Mouse (Mus musculus) kidney, postnatal 4 days (tissue): ENCODE results near the gene Ccdc82.

Source experiments
- DNase-seq, 2 experiments: peaks; one replicate each; pipeline ENCODE4 v3.0.0; 2021; ENCODE audit warnings: mixed read lengths in 2 of 2

Gene Ccdc82

GRCm38 (mm10) chr9:13246815-13247638 is at the start of gene Ccdc82:
Ccdc82 (plus strand) TSS chr9:13246955.
- peak; percentile 97 to 98 for DNase-seq

- no peak for DNase-seq
These were observed 46.7 kb upstream of the Ccdc82 start for GRCm38 (mm10) chr9:13200079-13200478.

DNA sequence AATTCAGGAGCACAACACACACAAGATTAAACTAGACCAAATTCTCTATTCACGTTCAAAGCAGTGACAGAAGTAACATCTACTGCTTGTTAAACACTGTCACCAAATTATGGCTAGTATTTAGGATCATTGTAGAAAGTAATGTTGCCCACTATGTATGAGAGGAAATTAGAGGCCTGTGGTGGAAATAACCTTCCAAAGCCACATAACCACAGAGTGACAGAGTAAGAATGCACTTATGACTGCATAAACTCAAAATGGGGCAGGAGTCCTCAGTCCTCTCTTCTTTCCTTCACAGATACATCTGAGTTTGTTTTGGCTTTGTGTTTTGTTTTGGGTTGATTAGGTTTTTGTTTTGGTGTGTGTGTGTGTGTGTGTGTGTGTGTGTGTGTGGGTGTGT is 43.6 kb upstream of the Ccdc82 start:
- no peak for DNase-seq

- no peak for DNase-seq
These were observed 43.1 kb upstream of the Ccdc82 start for GRCm38 (mm10) chr9:13203681-13204080.

GRCm38 (mm10) chr9:13206369-13206768 is 40.4 kb upstream of the Ccdc82 start:
- DNase-seq, result no peak

- DNase-seq, result no peak
These were observed 20.9 kb upstream of the Ccdc82 start for GRCm38 (mm10) chr9:13225872-13226271.

- DNase-seq, result peak; percentile 37 to 53
These were observed 16.2 kb upstream of the Ccdc82 start for GRCm38 (mm10) chr9:13230553-13230952.

GRCm38 (mm10) chr9:13231545-13232216 is 15.1 kb upstream of the Ccdc82 start:
- peak; percentile 24 to 34 for DNase-seq

- DNase-seq, result no peak
These were observed 4.4 kb upstream of the Ccdc82 start for GRCm38 (mm10) chr9:13242321-13242720.

GRCm38 (mm10) chr9:13245481-13245880 is 1.3 kb upstream of the Ccdc82 start, which contains the start of gene Jrkl:
Jrkl (minus strand) TSS chr9:13245829.
- DNase-seq, result peak; percentile 31 to 50

DNA sequence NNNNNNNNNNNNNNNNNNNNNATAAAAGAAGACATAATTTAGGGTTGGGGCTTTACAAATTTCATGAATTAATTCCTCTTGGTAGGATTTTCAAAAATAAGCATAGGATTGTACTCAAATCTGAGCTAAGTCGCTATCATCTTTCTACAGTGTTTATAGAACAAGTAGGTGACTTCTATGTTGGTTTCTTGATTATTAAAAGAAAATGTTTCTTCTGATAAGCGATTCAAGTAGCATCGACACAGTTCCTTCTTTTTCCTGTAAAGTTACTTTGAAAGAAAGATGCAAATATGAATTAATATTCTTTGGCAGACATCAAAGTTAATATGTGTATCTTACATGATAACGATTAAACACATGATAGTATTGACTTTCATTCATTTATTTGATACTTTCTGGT is 1.3 kb downstream of the Ccdc82 start:
- no peak for DNase-seq

DNA sequence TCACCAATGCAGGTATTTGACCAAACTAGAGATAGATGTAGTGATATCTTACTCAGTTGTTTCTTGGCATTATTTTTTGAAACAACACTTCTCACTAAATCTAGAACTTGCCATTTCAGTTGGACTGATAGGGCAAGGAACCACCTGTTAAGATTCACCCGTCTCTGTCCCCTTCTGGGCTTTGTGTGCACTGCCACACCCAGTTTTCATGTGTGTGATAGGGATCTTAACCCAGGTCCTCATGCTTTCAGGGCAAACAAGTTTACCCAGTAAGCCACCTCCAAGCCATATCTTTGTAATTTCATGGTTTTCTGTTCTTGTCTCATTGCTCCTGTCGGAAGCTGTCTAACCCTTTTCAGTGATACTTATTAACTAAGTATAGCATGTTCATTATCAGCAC is 4.5 kb downstream of the Ccdc82 start:
- DNase-seq, result no peak

DNA sequence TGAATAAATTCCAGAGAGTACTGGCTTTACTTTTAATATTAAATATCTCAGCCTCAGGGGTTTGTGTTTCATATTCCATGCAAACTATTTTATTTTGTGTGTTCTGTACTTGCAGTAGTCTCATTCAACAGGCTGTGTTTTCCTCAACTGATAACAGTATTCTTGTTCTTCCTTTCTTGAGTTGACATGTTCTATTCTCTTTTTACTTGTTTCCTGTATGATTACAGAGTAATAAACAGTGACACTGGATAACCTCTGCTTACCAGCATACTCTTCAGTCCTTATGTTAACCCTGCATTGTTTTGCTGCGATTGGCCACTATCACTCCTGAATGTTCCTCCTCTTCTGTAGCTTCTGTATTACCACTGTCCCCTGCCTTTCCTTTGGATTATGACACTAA is 10.0 kb downstream of the Ccdc82 start:
- no peak for DNase-seq

DNA sequence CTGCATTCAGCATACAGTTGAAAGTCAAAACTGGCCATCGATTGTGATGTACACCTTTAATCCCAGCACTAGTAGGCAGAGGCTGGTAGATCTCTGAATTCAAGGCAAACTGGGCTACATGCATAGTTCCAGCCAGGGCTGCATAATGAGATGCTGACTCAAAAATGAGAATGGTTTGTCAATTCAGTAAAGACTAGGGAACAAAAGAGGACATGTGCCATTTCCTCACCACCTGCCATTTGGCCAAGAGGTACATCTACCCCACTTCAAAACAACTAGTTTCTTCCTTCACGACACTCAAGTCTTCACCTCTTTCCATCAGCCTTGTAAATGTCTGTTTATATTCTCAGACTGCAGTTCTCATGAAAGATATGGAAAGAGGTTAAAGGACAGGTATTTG is 11.4 kb downstream of the Ccdc82 start:
- DNase-seq, result no peak

GRCm38 (mm10) chr9:13260980-13261379 is 14.2 kb downstream of the Ccdc82 start:
- no peak for DNase-seq

GRCm38 (mm10) chr9:13273219-13273618 is 26.5 kb downstream of the Ccdc82 start:
- DNase-seq, result no peak

- DNase-seq, result no peak
These were observed 40.7 kb downstream of the Ccdc82 start for GRCm38 (mm10) chr9:13287482-13287881.

- DNase-seq, result peak; percentile 91 to 95
These were observed 49.7 kb downstream of the Ccdc82 start for GRCm38 (mm10) chr9:13296274-13297121.

GRCm38 (mm10) chr9:13297122-13297667 is 50.4 kb downstream of the Ccdc82 start:
- DNase-seq, result peak in 1 of 2 experiments; percentile 30

GRCm38 (mm10) chr9:13297668-13298512 is 51.1 kb downstream of the Ccdc82 start, which contains the start of gene Maml2:
Maml2 (plus strand) TSS chr9:13297957.
- peak; percentile 74 to 80 for DNase-seq

DNA sequence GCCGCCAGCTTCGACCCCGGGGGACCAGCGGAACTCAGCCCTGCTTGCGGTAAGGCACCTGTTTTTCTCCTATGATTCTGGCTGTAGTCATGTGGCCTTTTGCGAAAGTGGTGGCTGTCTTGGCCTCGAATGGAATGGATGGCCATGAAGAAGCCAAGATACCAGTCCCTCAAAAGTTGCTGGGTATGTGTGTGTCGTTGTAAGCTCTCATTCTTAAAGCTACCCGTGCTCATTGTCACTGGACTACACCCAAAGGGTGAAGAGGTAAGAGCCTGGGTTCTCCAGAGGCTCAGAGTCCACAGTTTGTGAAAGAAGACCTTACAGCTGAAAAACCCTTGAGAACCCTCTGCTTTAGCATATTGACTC is 51.7 kb downstream of the Ccdc82 start:
- no peak for DNase-seq

DNA sequence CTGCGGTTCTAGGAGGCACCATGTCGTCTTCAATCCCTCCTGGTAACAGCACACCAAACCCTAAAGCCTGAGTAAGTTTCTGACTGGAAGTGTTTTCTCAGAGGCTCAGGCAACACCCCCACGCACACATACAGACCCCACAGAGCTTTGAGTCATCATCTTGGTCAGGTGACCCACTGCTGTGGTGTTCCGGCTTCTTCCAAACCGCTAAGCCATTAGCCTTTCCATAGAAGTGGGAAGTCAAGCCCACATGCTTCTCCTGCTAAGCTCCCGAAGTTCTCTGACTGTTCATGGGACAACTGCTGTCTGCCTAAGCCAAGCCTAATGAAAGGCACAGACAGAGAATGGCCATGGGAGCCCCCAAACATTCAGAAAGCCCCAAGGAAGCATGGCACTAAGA is 52.4 kb downstream of the Ccdc82 start:
- peak in 1 of 2 experiments; percentile 25 for DNase-seq
